In the genomic region with DNA sequence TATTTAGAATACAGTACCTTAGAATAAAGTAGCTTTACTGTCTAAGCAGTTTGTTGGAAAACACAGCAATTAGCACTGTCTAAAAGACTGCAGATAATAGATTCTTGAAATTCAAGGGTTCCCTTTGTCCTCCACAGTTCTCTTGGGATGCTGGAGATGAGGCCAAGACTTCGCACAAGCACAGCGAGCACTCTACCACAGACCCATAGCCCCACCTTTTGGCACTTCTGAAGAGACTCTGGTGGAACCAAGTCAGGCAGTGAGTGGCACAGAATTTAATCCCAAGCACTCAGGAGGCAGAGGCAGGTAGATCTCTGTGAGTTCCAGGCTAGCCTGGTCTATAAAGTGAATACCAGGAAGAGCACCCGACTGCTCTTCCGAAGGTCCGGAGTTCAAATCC, we compare ENCODE assay signal across 22 mouse cellular contexts.
DNase-seq lines count a peak whose midpoint lies in the region; ATAC-seq and TF ChIP-seq lines count a peak whose summit lies in the region.
"Had no signal": no experiment of that assay in that cellular context is flagged by ENCODE, and none has a peak within 500 bp of the region (broad histone marks: within the 10 kb centered on the region; RNA-seq: fewer than 3 reads in every experiment).

No protein-coding gene starts in this region.

- TF ChIP-seq CTCF in layer of hippocampus, adult 2 months (conservative IDR thresholded peaks at IDR 0.05), result 0 out of 2 replicates have a peak, but pooled peaks have one; percentile 7
- TF ChIP-seq CTCF in ES-Bruce4 (IDR thresholded peaks at IDR 0.05; ENCODE audit: low read depth, low read length), result peak; percentile 72

- no peak for ATAC-seq in neural tube, embryonic 15.5 days (ENCODE audit: low FRiP score)
- ATAC-seq: forebrain, embryonic 14.5 days; hindbrain, embryonic 16.5 days; lung, postnatal 0 days had no signal

- H3K36me3 ChIP-seq in ES-Bruce4 (ENCODE audit: control insufficient read depth, insufficient read depth, low read length, poor library complexity, severe bottlenecking), result no peaks in the 10 kb centered on the region
- H3K36me3 ChIP-seq in neural tube, embryonic 15.5 days, result no peaks in the 10 kb centered on the region
- H3K36me3 ChIP-seq: limb, embryonic 12.5 days; liver, embryonic 15.5 days; neural tube, embryonic 13.5 days had no signal

- no peaks in the 10 kb centered on the region for H3K27me3 ChIP-seq in ES-Bruce4 (ENCODE audit: control insufficient read depth, insufficient read depth, low read length, poor library complexity, severe bottlenecking)
- no peaks in the 10 kb centered on the region for H3K27me3 ChIP-seq in neural tube, embryonic 15.5 days (replicated peaks)
- H3K27me3 ChIP-seq: limb, embryonic 12.5 days had no signal

- no peaks in the 10 kb centered on the region for H3K9me3 ChIP-seq in ES-Bruce4 (replicated peaks; ENCODE audit: control insufficient read depth, insufficient read depth, low read length, poor library complexity, severe bottlenecking)
- no peaks in the 10 kb centered on the region for H3K9me3 ChIP-seq in neural tube, embryonic 15.5 days (replicated peaks)
- H3K9me3 ChIP-seq: limb, embryonic 12.5 days; liver, embryonic 15.5 days; neural tube, embryonic 13.5 days had no signal

- TF ChIP-seq POLR2A in ES-Bruce4 (IDR thresholded peaks at IDR 0.05; ENCODE audit: insufficient read depth, low read length), result no peak

- no peak for DNase-seq in layer of hippocampus, adult 2 months (ENCODE audit: low spot score in 2 of 2)
- no peak for DNase-seq in layer of hippocampus, postnatal 14 days (ENCODE audit: low spot score in 2 of 2)
- peak; percentile 64 for DNase-seq in A20 (ENCODE audit: low read depth, low spot score)
- peak; percentile 2 for DNase-seq in adipocyte (ENCODE audit: low spot score)
- no peak for DNase-seq in kidney, adult 11 months
- DNase-seq in right cerebral cortex, postnatal 10 days (ENCODE audit: low spot score in 2 of 2), result no peak
- DNase-seq: cerebellum, adult 8-10 months; gastrocnemius, postnatal 25 days; kidney, adult 8-10 months; kidney, postnatal 36 days; right cerebral cortex, postnatal 14 days; thymus, postnatal 36 days had no signal

- no peak overlapping the region for H3K4me3 ChIP-seq in layer of hippocampus, adult 2 months
- H3K4me3 ChIP-seq in ES-Bruce4 (ENCODE audit: low read depth, low read length), result no peak overlapping the region
- no peak overlapping the region for H3K4me3 ChIP-seq in neural tube, embryonic 15.5 days (replicated peaks)
- H3K4me3 ChIP-seq: erythroblast, embryonic 14.5 days; limb, embryonic 12.5 days; neural tube, embryonic 13.5 days had no signal

- no peak for TF ChIP-seq EP300 in ES-Bruce4 (IDR thresholded peaks at IDR 0.05; ENCODE audit: insufficient read depth, low read depth, low read length)

- peak overlapping the region; percentile 74 for H3K9ac ChIP-seq in ES-Bruce4 (ENCODE audit: low read depth, poor library complexity, severe bottlenecking)
- no peak overlapping the region for H3K9ac ChIP-seq in neural tube, embryonic 15.5 days (replicated peaks)
- H3K9ac ChIP-seq: limb, embryonic 12.5 days; liver, embryonic 15.5 days had no signal

- peaks cover 3% of the 10 kb centered on the region for H3K4me1 ChIP-seq in ES-Bruce4 (ENCODE audit: control insufficient read depth, insufficient read depth, low read length)
- peaks cover 20% of the 10 kb centered on the region for H3K4me1 ChIP-seq in neural tube, embryonic 15.5 days

- no peak overlapping the region for H3K27ac ChIP-seq in layer of hippocampus, adult 2 months
- H3K27ac ChIP-seq in ES-Bruce4 (ENCODE audit: insufficient read depth, low read length), result peak overlapping the region; percentile 39
- H3K27ac ChIP-seq in neural tube, embryonic 15.5 days (replicated peaks), result no peak overlapping the region
- H3K27ac ChIP-seq: neural tube, embryonic 13.5 days had no signal

- WGBS in neural tube, embryonic 15.5 days, result 93% methylated on average over 5 of the region's 5 CpGs

- H3K4me2 ChIP-seq in neural tube, embryonic 15.5 days, result no peak overlapping the region
- H3K4me2 ChIP-seq: midbrain, embryonic 11.5 days; neural tube, embryonic 13.5 days had no signal

Comparison
In these comparisons a context has a peak if more than half of its experiments do, and no peak if none do; other contexts are left out.
1. DNase-seq: peak in A20 (single experiment) and adipocyte (single experiment); none in layer of hippocampus, adult 2 months (0 of 2), layer of hippocampus, postnatal 14 days (0 of 2), kidney, adult 11 months (single experiment) and right cerebral cortex, postnatal 10 days (0 of 2).